In the genomic region with DNA sequence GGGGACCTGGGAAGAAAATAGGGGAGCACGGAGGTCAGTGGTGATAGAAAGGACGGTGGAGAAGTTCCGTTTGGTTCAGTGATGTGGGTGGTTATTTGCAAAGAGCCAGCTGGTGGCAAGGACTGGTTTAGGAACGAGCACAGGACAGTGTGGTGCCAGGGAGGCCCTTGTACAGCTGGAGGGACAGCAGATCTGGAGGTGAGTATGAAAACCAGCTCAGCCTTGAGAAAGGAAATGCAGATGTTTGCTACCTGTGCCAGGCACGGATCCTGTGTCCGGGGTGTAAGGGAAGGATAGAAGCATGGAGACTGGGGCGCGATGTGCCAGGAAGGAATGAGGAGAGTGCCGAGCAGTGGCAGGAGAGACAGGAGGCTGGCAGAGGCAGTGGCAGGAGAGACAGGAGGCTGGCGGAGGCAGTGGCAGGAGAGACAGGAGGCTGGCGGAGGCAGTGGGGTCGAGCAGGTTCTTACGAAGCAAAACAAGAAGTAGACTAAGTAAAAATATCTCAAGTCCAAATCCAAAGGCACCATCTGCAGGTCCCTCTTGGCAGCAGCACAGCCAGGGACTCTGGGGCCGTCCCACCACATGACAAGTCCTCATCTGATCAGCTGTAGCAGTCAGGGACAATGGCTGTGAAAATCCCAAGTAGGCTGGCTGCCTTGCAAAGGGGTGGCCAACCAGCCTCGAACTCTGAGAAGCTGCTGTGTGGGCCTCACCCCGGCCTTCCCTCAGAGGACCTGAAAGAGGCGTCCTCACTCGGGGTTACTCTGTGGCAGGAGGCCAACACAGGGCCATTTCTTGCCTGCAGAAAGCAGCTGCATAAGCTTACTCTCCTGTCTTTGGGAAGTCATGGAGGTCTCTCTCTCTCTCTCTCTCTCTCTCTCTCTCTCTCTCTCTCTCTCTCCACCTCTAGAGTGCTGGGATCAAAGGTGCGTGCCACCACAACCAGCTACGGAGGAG, we compare ENCODE assay signal across 8 mouse cellular contexts. TPM values are rescaled to one million over a fixed set of nuclear protein-coding genes. Genes with fewer than 3 reads are reported as not detected.
DNase-seq lines count a peak whose midpoint lies in the region; ATAC-seq and TF ChIP-seq lines count a peak whose summit lies in the region.

No protein-coding gene starts in this region.

- H3K36me3 ChIP-seq in embryonic facial prominence, embryonic 11.5 days (replicated peaks; ENCODE audit: control insufficient read depth, insufficient read depth, low read depth, low read length): no peaks in the 10 kb centered on the region
- no peaks in the 10 kb centered on the region for H3K36me3 ChIP-seq in intestine, postnatal 0 days (ENCODE audit: control insufficient read depth, insufficient read depth)
- H3K36me3 ChIP-seq in neural tube, embryonic 11.5 days (ENCODE audit: control insufficient read depth, insufficient read depth, low read length): no peaks in the 10 kb centered on the region

- H3K27me3 ChIP-seq in embryonic facial prominence, embryonic 11.5 days (ENCODE audit: control insufficient read depth, insufficient read depth, low read length): no peaks in the 10 kb centered on the region
- H3K27me3 ChIP-seq in intestine, postnatal 0 days (replicated peaks; ENCODE audit: control insufficient read depth, insufficient read depth, low read length): no peaks in the 10 kb centered on the region
- no peaks in the 10 kb centered on the region for H3K27me3 ChIP-seq in neural tube, embryonic 11.5 days (ENCODE audit: control insufficient read depth, insufficient read depth, low read length)

- H3K4me2 ChIP-seq in embryonic facial prominence, embryonic 11.5 days (ENCODE audit: low read depth, low read length): peak overlapping the region; percentile 37
- peak overlapping the region; percentile 65 for H3K4me2 ChIP-seq in intestine, postnatal 0 days (replicated peaks; ENCODE audit: low read depth)
- peak overlapping the region; percentile 40; the same call in 1 of the 2 replicates for H3K4me2 ChIP-seq in neural tube, embryonic 11.5 days (ENCODE audit: low read depth)

- 40% methylated on average over 20 of the region's 20 CpGs for WGBS in embryonic facial prominence, embryonic 11.5 days
- 60% methylated on average over 20 of the region's 20 CpGs for WGBS in intestine, postnatal 0 days
- 51% methylated on average over 20 of the region's 20 CpGs for WGBS in neural tube, embryonic 11.5 days

- peak overlapping the region; percentile 52; the same call in 1 of the 2 replicates for H3K4me3 ChIP-seq in layer of hippocampus, adult 2 months
- no peak overlapping the region for H3K4me3 ChIP-seq in embryonic facial prominence, embryonic 11.5 days (ENCODE audit: low read depth, low read length)
- H3K4me3 ChIP-seq in intestine, postnatal 0 days (ENCODE audit: low read depth, low read length): peak overlapping the region; percentile 34; the same call in 1 of the 2 replicates
- H3K4me3 ChIP-seq in neural tube, embryonic 11.5 days (ENCODE audit: low read depth, low read length): no peak overlapping the region

- no peak for ATAC-seq in embryonic facial prominence, embryonic 11.5 days (replicated peaks; ENCODE audit: insufficient number of reproducible peaks, low FRiP score, low TSS enrichment, low read depth)
- no peak for ATAC-seq in intestine, postnatal 0 days
- no peak for ATAC-seq in neural tube, embryonic 11.5 days (ENCODE audit: insufficient read depth, low FRiP score, low TSS enrichment)

- no peak overlapping the region; the same call in 1 of the 2 replicates for H3K27ac ChIP-seq in layer of hippocampus, adult 2 months
- no peak overlapping the region for H3K27ac ChIP-seq in embryonic facial prominence, embryonic 11.5 days (replicated peaks; ENCODE audit: low read depth, low read length)
- H3K27ac ChIP-seq in intestine, postnatal 0 days (ENCODE audit: low read depth, low read length): no peak overlapping the region
- H3K27ac ChIP-seq in neural tube, embryonic 11.5 days (ENCODE audit: low read depth, low read length): no peak overlapping the region

- H3K9me3 ChIP-seq in embryonic facial prominence, embryonic 11.5 days (replicated peaks; ENCODE audit: control insufficient read depth, low read length): no peaks in the 10 kb centered on the region
- H3K9me3 ChIP-seq in intestine, postnatal 0 days (ENCODE audit: control insufficient read depth): no peaks in the 10 kb centered on the region
- H3K9me3 ChIP-seq in neural tube, embryonic 11.5 days (ENCODE audit: control insufficient read depth, low read length): no peaks in the 10 kb centered on the region

- no peak for TF ChIP-seq CTCF in layer of hippocampus, adult 2 months (conservative IDR thresholded peaks at IDR 0.05)
- no peak for TF ChIP-seq CTCF in intestine, postnatal 0 days (IDR thresholded peaks at IDR 0.05; ENCODE audit: low read depth)

- peak overlapping the region; percentile 52; the same call in 1 of the 2 replicates for H3K9ac ChIP-seq in embryonic facial prominence, embryonic 11.5 days (replicated peaks; ENCODE audit: low read length)
- 0 out of 2 replicates have a peak overlapping the region, but pooled peaks have one; percentile 4 for H3K9ac ChIP-seq in intestine, postnatal 0 days (ENCODE audit: low read depth, low read length)
- H3K9ac ChIP-seq in neural tube, embryonic 11.5 days (ENCODE audit: low read length): no peak overlapping the region

- no peak for DNase-seq in layer of hippocampus, adult 2 months (ENCODE audit: low spot score in 2 of 2)
- no peak for DNase-seq in layer of hippocampus, adult 9-10 months (ENCODE audit: low spot score)
- DNase-seq in embryonic facial prominence, embryonic 11.5 days (ENCODE audit: low spot score): no peak
- no peak for DNase-seq in neural tube, embryonic 11.5 days (ENCODE audit: low spot score)
- DNase-seq in thymus, postnatal 4 days: no peak
- DNase-seq in layer of hippocampus, adult 8-10 months (ENCODE audit: low spot score in 2 of 2): no peak
- no peak for DNase-seq in cerebellum, adult 11-12 months

- H3K4me1 ChIP-seq in embryonic facial prominence, embryonic 11.5 days (ENCODE audit: control insufficient read depth, insufficient read depth, low read length): peaks cover 5% of the 10 kb centered on the region; the same call in 1 of the 2 replicates
- H3K4me1 ChIP-seq in intestine, postnatal 0 days (replicated peaks; ENCODE audit: control insufficient read depth, insufficient read depth, low read length): no peaks in the 10 kb centered on the region
- H3K4me1 ChIP-seq in neural tube, embryonic 11.5 days (ENCODE audit: control insufficient read depth, insufficient read depth, low read length): peaks cover 15% of the 10 kb centered on the region

RNA-seq across cellular contexts. Expression of gene Ssr1, which starts 29.6 kb away (rescaled TPM):
- total RNA-seq in layer of hippocampus, adult 2 months (2021): 10 to 100 TPM; 86.8 to 92.0 TPM
- polyA plus RNA-seq in embryonic facial prominence, embryonic 11.5 days (2014; fragmentation: Nextera tagmentation; extraction: Ambion mirVana): 128 and 137 TPM in 2 replicates
- polyA plus RNA-seq in intestine, postnatal 0 days (2015; fragmentation: Nextera tagmentation; extraction: Ambion mirVana): 76.2 and 77.9 TPM in 2 replicates
- 104 and 116 TPM in 2 replicates for polyA plus RNA-seq in neural tube, embryonic 11.5 days (2014; fragmentation: Nextera tagmentation; extraction: Ambion mirVana)
- total RNA-seq in layer of hippocampus, adult 8-10 months (2022): 100 to 1,000 TPM in 1 of 4 experiments, 10 to 100 TPM in 3; 92.0 to 103 (median 98.7) TPM

Comparison
In these comparisons a context has a peak if more than half of its experiments do, and no peak if none do; other contexts are left out.
1. H3K4me3 ChIP-seq: peak in layer of hippocampus, adult 2 months (single experiment) and intestine, postnatal 0 days (single experiment); none in embryonic facial prominence, embryonic 11.5 days (single experiment) and neural tube, embryonic 11.5 days (single experiment).
2. Peak in every context shown above with its lines, with median percentiles within 50 percentile points of each other: H3K4me2 ChIP-seq.